Mouse (Mus musculus): ENCODE results near the gene Slc6a5. TPM values are rescaled to one million over a fixed set of nuclear protein-coding genes. Genes with fewer than 3 reads are reported as not detected.
"Not testable (repeated sequence)": the region's sequence is repeated elsewhere in the genome, so short reads cannot be mapped to it uniquely, and the experiment has no call there.

Slc6a5 gene
- total RNA-seq, 1 experiment from 2014 or later = not detected

DNA sequence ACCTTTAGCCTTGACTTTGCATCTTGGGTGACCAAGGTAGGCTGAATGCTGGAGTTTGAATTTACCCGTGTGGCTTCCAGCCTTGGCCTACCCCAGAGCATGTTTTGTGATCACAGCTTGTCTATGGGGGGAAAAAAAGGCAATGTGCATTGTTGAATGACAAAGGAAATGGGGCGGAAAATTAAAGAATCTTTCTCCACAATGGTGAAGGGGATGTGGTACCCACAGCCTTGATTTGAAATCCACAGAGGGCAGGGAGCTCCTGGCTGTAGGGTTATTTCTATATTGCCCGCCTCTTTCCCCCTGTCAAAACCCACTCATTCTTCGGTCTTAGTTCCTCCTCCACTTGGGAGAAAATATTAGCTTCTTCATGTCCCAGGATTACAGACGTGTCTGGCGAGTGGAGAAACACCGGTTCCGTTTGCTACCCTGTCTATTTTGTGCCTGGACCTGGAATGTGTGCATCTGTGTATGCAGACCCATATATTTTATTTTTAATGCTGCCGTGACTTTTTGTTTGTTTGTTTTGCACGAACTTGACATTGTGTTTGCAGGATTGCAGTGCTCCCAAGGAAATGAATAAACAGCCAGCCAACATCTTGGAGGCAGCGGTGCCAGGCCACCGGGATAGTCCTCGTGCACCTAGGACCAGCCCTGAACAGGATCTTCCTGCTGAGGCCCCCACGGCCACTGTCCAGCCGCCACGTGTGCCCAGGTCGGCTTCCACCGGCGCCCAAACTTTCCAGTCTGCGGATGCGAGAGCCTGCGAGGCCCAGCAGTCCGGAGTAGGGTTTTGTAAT is 1.4 kb downstream of the Slc6a5 start:
- no peak for ATAC-seq (ENCODE audit: extremely low read depth, insufficient number of reproducible peaks, low FRiP score, poor library complexity, severe bottlenecking)

DNA sequence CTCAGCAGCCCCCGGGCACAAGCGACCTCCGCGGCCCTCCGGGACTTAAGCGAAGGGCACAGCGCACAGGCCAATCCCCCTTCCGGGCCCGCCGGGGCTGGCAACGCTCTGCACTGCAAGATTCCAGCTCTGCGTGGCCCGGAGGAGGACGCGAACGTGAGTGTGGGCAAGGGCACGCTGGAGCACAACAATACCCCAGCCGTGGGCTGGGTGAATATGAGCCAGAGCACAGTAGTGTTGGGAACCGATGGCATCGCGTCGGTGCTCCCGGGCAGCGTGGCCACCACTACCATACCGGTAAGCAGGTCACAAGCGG is 2.0 kb downstream of the Slc6a5 start:
- ATAC-seq (ENCODE audit: extremely low read depth, insufficient number of reproducible peaks, low FRiP score, poor library complexity, severe bottlenecking) = no peak

DNA sequence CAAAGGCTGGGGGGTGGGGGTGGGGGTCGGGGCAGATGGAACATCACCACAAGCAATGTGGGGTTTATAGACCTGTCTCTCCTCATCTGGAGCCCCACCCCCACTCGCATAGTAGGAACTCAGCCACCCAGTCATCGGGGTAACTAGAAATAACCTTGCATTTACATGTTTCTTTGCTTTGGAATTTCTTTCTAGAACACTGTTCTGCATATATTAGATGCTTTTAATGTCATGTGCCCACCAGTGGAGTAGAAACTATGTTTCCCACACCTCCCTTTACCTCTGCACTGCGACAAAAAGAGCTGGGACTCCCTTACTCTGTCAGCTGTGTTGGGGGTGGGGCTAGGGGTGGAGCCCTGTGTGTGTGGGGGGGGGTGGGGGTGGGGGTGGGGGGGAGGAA is 3.2 kb downstream of the Slc6a5 start:
- no peak for ATAC-seq (ENCODE audit: extremely low read depth, insufficient number of reproducible peaks, low FRiP score, poor library complexity, severe bottlenecking)

DNA sequence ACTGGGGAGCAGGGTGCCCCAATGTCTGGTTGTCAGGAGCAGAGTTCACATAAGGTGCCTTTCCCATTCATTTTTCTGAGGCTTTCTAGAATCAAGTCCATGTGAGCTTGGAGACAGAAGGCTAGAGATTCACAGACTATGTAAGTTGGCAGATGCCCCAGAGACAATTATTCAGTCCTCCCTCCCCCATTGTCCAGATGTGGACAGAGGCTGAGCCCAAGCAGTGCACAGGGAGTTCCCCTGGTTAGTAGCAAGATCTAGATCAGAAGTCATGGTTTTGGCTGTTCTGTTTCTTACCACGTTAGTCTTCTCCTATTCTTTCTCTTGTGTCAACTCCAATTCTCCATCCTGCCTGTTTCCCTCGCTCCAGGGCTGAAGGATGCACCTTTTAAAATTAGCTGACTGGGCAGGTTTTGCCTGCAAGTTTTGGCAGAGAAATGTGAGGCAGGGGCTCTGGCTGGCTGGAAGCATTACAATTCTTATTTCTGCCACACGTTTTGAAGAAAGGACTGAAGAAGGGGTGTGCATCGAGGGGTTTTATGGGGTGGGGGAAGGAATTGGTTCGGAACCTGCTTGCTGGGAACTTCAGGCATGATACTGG is 3.9 kb downstream of the Slc6a5 start:
- no peak for ATAC-seq (ENCODE audit: extremely low read depth, insufficient number of reproducible peaks, low FRiP score, poor library complexity, severe bottlenecking)

DNA sequence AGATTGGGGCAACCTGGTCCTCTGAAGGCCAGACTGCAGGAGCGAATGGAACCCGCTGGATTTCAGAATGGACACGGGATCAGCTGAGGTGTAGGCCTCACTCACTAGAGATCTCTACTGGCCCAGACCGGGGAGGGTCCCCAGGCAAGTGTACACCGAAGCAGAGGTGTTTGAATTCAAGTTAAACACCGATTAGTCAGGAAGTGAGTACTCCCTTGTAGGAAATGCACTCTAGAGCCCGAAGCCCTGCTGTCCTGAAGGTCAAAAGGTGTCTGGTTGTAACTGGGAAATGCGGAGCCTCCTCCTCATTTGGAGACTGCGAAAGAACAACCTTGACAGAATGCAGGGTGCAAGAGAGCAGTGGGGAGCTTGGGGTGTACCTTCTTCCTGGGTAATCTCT is 5.0 kb downstream of the Slc6a5 start:
- no peak for ATAC-seq (ENCODE audit: extremely low read depth, insufficient number of reproducible peaks, low FRiP score, poor library complexity, severe bottlenecking)

DNA sequence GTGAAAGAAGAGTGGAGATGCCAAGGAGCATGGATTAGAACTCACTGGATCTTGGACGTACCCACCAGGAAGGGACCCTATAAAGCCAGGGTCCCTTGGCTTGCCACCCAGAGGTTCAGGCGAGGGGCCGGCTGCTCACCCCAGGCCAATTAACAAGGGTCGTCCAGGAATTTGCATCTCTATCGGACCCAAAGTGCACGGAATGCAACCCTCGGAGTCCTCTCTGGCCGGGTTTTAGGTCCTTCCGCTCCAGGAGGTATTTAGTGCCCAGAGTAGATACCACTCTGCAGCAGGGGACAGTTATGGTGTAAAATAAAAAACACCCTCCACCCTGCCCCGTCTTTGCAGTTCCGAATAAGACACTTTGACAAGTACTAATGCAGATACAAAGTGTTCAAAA is 5.5 kb downstream of the Slc6a5 start:
- ATAC-seq (ENCODE audit: extremely low read depth, insufficient number of reproducible peaks, low FRiP score, poor library complexity, severe bottlenecking) = no peak

DNA sequence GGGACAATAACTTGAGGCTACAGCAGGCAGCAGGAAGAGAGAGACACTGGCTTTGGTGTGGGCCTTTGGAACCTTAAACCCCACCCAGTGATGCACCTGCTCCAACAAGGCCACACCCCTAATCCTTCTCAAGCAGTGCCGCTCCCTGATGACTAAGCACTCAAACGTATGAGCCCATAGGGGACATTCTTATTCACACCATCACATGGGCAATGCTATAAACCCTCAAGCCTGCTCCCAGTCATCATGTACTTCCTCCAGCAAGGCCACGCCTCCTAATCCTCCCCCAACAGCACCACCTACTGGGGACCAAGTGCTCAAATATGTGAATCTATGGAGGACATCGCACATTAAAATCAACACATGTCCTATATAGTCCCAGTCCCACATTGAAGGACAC is 9.5 kb downstream of the Slc6a5 start:
- ATAC-seq (ENCODE audit: extremely low read depth, insufficient number of reproducible peaks, low FRiP score, poor library complexity, severe bottlenecking) = no peak

DNA sequence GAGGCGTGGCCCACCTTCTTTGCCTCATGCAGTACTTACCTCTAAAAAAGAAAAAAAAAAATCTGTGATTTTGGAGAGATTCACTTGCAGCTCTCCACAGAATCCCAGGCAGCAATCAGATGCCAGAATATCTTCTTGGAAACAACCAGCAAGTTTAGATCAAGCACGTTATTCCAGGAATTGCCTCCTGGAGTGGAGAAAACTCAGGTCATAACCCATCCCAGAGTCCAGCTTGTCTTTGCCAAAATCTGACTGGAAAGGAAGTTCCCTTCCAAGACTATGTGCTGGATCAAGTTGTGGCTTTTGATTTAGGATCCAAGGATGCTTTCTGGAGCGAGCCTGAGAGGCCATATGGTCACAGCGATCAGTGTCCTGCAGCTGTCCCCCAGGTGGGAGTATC is 10.8 kb downstream of the Slc6a5 start:
- no peak for ATAC-seq (ENCODE audit: extremely low read depth, insufficient number of reproducible peaks, low FRiP score, poor library complexity, severe bottlenecking)

DNA sequence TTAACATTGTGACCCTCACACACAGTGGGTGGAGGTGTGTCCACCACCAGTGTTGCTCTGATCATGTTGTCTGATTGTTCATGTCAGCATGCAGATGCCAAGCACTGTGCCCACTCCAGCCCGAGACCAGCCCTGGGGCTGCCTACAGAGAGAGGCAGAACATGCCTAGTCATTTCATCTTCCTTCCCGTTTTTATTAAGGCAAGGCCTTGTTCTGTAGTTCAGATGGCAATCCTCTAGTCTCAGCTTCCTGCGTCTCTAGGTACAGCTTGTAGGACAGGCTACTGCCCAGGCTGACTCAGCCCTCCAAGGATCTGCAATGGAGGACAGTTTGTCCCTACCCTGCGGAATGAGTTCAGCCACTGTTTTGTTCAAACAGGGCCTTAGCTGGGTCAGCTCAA is 13.0 kb downstream of the Slc6a5 start:
- ATAC-seq (ENCODE audit: extremely low read depth, insufficient number of reproducible peaks, low FRiP score, poor library complexity, severe bottlenecking) = no peak

DNA sequence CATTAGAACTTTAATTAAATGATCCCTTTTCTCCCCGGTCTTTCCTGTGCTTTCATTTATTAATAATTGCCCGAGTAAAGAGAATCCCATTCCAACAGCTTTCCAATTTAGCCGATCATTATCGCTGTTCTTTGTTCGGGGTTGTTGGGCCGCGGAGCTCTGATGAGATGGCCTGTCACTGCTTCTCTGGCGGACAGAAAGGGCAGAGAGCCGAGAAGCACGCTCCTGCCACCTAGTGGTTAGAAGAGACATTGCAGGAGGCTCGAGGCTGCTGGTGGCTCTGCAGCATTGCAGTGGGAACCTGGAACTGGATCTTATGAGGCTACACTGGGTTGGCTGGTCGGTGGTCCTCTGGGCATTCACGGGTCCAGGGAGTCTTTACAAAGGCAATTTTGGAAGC is 13.4 kb downstream of the Slc6a5 start:
- peak; percentile 84 for ATAC-seq (ENCODE audit: extremely low read depth, insufficient number of reproducible peaks, low FRiP score, poor library complexity, severe bottlenecking)

DNA sequence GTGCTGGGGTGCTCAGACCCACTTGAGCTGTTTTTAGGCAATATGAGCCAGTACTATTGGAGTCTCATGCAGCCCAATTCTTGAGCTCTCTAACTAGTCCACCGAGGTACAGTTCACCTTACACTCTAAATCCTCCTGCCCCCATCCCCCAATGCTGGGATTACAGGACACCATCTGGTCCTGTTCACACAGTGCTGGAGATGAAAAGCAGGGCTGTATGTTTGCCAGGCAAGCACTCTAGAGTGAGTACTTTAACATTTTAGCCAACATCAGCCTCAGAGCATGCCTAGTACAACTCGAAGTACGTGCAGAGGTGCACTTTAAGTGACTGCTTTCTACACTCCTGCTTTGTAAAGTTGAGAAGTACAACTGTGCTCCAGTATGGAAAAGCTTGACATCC is 18.6 kb downstream of the Slc6a5 start:
- no peak for ATAC-seq (ENCODE audit: extremely low read depth, insufficient number of reproducible peaks, low FRiP score, poor library complexity, severe bottlenecking)

DNA sequence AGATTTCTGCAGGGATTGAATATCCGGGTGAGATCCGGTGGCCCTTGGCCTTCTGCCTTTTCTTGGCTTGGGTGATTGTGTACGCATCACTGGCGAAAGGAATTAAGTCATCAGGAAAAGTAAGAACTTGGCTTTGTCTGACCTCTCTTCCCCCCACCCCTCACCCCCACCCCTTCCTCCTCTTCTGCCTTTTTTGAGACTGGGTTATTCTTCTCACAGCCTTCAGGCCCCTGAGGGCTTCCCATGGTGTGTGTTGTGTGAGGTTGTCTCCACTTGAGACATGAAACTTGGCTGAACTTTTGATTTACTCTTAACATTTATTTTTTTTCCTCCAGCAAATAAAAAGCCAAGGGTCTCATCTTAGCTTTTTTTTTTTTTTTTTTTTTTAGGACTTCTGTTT is 20.1 kb downstream of the Slc6a5 start:
- ATAC-seq (ENCODE audit: extremely low read depth, insufficient number of reproducible peaks, low FRiP score, poor library complexity, severe bottlenecking) = no peak

DNA sequence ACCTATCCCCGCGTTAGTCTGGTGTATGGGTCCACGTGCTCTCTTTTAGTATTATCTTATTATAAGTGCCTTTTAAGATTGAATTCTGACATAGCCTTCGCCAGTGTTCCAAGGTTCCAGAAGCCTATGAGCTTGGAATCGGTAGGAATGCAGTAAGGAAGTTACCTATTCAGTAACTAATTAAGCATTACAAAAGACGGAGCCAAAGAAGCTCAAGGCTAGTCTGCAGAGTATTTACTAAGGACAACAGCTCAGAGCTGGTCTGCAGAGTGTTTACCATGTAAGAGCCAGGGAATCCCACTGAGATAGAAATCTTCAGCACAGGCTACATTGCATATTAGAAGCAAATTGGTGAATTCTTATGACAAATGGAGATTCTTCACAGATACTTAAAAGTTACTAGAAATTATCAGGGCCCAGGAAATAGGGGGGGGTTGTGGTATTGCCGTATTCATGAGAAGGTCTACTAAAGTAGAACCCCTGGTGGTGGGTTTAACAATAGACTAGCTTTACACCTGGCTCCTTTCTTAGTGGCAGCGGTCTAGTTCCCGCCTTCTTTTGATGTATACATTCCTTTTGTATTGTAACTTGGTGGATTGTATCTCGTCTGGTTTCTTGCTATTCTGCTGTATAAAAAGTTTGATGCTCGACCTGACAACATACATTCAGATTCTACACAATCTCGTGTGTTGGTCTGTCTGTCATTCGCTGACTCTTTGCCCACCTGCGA is 23.6 kb downstream of the Slc6a5 start:
- not testable (repeated sequence) for ATAC-seq (ENCODE audit: extremely low read depth, insufficient number of reproducible peaks, low FRiP score, poor library complexity, severe bottlenecking)

DNA sequence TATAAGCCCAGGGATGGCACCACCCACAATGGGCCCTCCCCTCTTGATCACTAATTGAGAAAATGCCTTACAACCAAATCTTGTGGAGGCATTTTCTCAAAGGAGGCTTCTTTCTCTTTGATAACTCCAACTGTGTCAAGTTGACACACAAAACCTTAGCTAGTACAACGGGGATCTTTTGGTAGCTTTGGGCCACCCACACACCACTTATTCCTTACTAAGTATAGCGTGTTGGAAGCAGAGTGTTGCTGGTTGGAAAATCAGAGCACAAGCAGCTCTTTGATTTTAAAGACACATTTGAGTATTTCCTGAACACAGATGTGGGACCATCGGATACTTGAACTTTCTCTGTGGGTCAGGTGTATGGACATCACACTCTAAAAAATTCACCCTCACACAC is 26.9 kb downstream of the Slc6a5 start:
- no peak for ATAC-seq (ENCODE audit: extremely low read depth, insufficient number of reproducible peaks, low FRiP score, poor library complexity, severe bottlenecking)

DNA sequence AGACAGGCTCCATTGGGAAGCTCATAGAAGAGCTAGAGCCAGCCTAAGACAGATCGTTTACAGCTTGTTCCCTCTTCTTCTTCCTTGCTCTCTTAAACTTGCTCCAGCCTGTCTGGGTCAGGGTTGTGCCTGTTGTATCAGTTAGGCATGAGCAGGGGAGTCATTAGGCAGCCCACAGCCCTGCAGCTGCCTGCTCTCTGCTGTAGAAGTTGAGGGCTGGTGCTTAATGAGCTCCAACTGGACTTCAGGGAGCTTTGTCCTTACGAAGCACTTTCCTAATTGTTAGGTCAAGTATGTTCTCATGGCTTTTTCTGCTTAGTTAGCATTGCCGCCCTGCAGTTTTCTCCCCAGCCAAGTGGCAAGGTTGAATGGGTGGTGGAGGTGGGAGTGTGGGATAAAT is 32.1 kb downstream of the Slc6a5 start:
- no peak for ATAC-seq (ENCODE audit: extremely low read depth, insufficient number of reproducible peaks, low FRiP score, poor library complexity, severe bottlenecking)

DNA sequence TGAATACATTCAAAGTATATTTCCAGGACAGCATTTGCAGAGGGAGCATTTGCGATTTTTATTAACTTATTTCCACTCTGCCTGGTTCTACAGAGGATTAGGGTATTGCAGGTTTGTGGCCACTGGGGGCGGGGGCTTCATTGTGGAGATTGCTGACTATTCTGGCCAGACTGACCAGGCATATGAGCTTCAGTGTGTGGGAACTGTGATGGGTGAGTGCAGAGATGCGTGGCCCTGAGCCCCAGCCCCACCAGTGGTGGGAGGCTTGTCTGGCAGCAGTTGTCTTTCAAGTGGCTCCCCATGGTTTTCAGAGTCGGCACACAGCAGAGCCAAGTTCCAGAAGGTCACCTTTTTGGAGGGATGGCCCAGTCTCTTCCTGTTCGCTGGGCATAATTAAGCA is 32.5 kb downstream of the Slc6a5 start:
- no peak for ATAC-seq (ENCODE audit: extremely low read depth, insufficient number of reproducible peaks, low FRiP score, poor library complexity, severe bottlenecking)

DNA sequence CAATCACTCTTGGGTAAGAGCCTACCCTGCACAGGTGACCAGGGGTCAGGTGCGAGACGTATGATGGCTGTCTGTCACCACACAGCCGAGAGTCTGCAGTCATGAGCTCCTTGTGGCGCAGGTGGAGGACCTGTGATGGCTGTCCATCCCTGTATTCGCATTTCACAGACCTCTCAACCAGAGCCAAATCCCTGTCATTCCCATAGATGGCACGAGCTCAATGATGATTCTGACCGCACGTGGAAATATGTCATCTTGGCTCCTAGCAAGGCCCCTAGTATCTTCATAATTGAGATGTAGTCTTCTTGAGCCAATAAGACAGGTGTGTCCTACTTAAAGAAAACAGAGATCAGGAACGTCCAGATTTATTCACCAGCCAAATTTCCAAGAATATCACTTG is 36.7 kb downstream of the Slc6a5 start:
- ATAC-seq (ENCODE audit: extremely low read depth, insufficient number of reproducible peaks, low FRiP score, poor library complexity, severe bottlenecking) = no peak

DNA sequence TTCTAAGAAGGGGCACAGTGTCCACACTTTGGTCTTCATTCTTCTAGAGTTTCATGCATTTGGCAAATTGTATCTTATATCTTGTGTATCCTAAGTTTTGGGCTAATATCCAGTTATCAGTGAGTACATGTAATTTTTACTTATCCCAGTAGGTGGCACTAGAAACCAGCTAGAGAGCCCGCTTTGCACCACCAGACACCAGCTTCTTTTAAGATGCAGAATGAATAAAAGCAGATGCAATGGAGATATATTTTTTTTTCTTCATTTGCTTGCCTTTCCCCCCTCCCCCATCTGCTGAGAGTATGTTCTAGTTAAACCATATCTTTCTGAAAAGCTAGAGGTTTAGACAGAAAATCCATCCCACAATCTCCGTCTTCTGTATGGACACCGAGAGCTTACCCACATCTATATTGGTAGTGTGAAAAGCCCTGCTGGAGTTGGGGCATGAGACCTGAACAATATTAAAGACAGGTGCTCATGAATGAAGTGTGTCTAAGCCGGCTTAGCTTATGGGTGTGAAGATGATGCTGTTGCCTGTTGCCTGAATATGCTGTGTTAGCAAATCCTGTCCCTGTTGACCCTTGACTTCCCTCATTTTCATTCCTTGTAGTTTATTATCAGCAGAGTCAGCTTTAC is 43.7 kb downstream of the Slc6a5 start:
- ATAC-seq (ENCODE audit: extremely low read depth, insufficient number of reproducible peaks, low FRiP score, poor library complexity, severe bottlenecking) = no peak

DNA sequence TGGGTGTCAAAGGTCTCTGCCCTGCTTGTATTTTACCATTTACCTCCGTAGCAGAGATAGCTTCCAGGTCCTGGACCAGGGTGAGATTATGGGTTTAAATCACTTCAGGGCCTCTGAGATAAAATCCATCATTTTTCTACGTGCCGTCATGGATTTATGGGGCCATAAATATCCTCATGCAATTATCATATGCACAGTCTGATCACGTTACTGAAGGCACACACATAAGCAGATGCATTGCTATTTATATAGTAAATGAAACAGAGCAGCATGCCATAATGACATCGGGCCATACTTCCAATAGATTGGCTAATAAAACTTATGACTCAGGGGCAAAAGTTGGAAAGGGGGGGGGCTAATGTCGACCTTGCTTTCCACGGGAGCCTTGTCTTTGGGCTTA is 44.9 kb downstream of the Slc6a5 start:
- no peak for ATAC-seq (ENCODE audit: extremely low read depth, insufficient number of reproducible peaks, low FRiP score, poor library complexity, severe bottlenecking)

DNA sequence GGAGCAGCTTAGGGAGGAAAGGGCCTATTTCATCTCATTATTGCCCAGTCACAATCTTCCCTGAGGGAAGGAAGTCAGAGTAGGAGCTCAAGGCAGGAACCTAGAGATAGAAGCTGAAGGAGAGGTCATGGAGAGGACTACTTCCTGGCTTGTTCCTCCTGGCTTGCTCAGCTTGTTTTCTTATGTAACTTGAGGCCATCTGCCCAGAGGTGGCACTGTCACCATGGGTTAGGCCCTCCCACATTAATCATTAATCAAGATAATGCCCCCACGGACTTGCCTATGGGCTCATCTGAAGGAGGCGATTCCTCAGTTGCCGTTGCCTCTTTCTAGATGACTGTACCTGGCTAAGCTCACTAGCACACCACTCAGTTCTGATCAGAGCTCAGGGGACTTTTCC is 47.2 kb downstream of the Slc6a5 start:
- no peak for ATAC-seq (ENCODE audit: extremely low read depth, insufficient number of reproducible peaks, low FRiP score, poor library complexity, severe bottlenecking)

Data from neutrophil, adult 5-6 weeks (primary cell).